Mouse (Mus musculus): ENCODE results near the gene Dnase2a. TPM values are rescaled to one million over a fixed set of nuclear protein-coding genes. Genes with fewer than 3 reads are reported as not detected.

Dnase2a gene
- polyA plus RNA-seq, 1 experiment from 2014 or later = 8.2 TPM

- H3K4me2 ChIP-seq (ENCODE audit: low read depth, severe bottlenecking) = no peak overlapping the region
- WGBS = 52% methylated on average over 3 of the region's 3 CpGs
Observed at GRCm38 (mm10) chr8:84966603-84967002, 58.2 kb downstream of the Dnase2a start.

GRCm38 (mm10) chr8:84967532-84968304, 59.4 kb downstream of the Dnase2a start:
- no peak overlapping the region for H3K27ac ChIP-seq (replicated peaks; ENCODE audit: low read depth, low read length)
- DNase-seq (ENCODE audit: low spot score) = no peak
- H3K9ac ChIP-seq (ENCODE audit: low read length) = peak overlapping the region; percentile 27; the same call in 1 of the 2 replicates
- H3K36me3 ChIP-seq (ENCODE audit: control insufficient read depth, insufficient read depth, low read length) = peaks cover 11% of the 10 kb centered on the region; the same call in 1 of the 2 replicates
- no peak overlapping the region for H3K4me2 ChIP-seq (ENCODE audit: low read depth, severe bottlenecking)
- no peak overlapping the region for H3K4me3 ChIP-seq (ENCODE audit: low read depth, low read length)
- ATAC-seq (ENCODE audit: insufficient number of reproducible peaks, low FRiP score, low TSS enrichment, low read depth) = no peak
- no peaks in the 10 kb centered on the region for H3K27me3 ChIP-seq (ENCODE audit: control insufficient read depth, insufficient read depth, low read length)
- WGBS = 88% methylated on average over 13 of the region's 13 CpGs
- peaks cover 27% of the 10 kb centered on the region for H3K4me1 ChIP-seq (ENCODE audit: control insufficient read depth, insufficient read depth, low read length)
- no peaks in the 10 kb centered on the region for H3K9me3 ChIP-seq (ENCODE audit: control insufficient read depth, low read length)

More at GRCm38 (mm10) chr8:84966603-84967002, 58.2 kb downstream of the Dnase2a start:
- Histone ChIP-seq H3K9me3 (ENCODE audit: control insufficient read depth, low read length) (no peaks in the 10 kb centered on the region), H3K36me3 (ENCODE audit: control insufficient read depth, insufficient read depth, low read length) (peaks cover 3% of the 10 kb centered on the region; the same call in 1 of the 2 replicates), H3K27ac (replicated peaks; ENCODE audit: low read depth, low read length) (no peak overlapping the region), H3K27me3 (ENCODE audit: control insufficient read depth, insufficient read depth, low read length) (no peaks in the 10 kb centered on the region), H3K4me3 (ENCODE audit: low read depth, low read length) (no peak overlapping the region), H3K4me1 (ENCODE audit: control insufficient read depth, insufficient read depth, low read length) (peaks cover 27% of the 10 kb centered on the region), H3K9ac (ENCODE audit: low read length) (no peak overlapping the region)
- no peak for ATAC-seq (ENCODE audit: insufficient number of reproducible peaks, low FRiP score, low TSS enrichment, low read depth)
- no peak for DNase-seq (ENCODE audit: low spot score)

GRCm38 (mm10) chr8:84968650-84969049, 60.3 kb downstream of the Dnase2a start:
- WGBS = 14% methylated on average over 2 of the region's 2 CpGs
- Histone ChIP-seq H3K9ac (ENCODE audit: low read length) (peak overlapping the region; percentile 89), H3K4me2 (ENCODE audit: low read depth, severe bottlenecking) (peak overlapping the region; percentile 80), H3K9me3 (ENCODE audit: control insufficient read depth, low read length) (no peaks in the 10 kb centered on the region), H3K27ac (replicated peaks; ENCODE audit: low read depth, low read length) (peak overlapping the region; percentile 78), H3K27me3 (ENCODE audit: control insufficient read depth, insufficient read depth, low read length) (no peaks in the 10 kb centered on the region), H3K4me3 (ENCODE audit: low read depth, low read length) (peak overlapping the region; percentile 61), H3K4me1 (ENCODE audit: control insufficient read depth, insufficient read depth, low read length) (peaks cover 27% of the 10 kb centered on the region), H3K36me3 (ENCODE audit: control insufficient read depth, insufficient read depth, low read length) (peaks cover 15% of the 10 kb centered on the region; the same call in 1 of the 2 replicates)
- ATAC-seq (ENCODE audit: insufficient number of reproducible peaks, low FRiP score, low TSS enrichment, low read depth) = no peak
- DNase-seq (ENCODE audit: low spot score) = no peak

- Histone ChIP-seq H3K4me2 (ENCODE audit: low read depth, severe bottlenecking) (peak within 1 kb of the TSS; percentile 80), H3K27me3 (ENCODE audit: control insufficient read depth, insufficient read depth, low read length) (no peaks in the 10 kb centered on the region), H3K36me3 (ENCODE audit: control insufficient read depth, insufficient read depth, low read length) (peaks cover 15% of the 10 kb centered on the region; the same call in 1 of the 2 replicates), H3K9ac (ENCODE audit: low read length) (peak within 1 kb of the TSS; percentile 89), H3K27ac (replicated peaks; ENCODE audit: low read depth, low read length) (peak within 1 kb of the TSS; percentile 78), H3K9me3 (ENCODE audit: control insufficient read depth, low read length) (no peaks in the 10 kb centered on the region), H3K4me1 (ENCODE audit: control insufficient read depth, insufficient read depth, low read length) (peaks cover 30% of the 10 kb centered on the region), H3K4me3 (ENCODE audit: low read depth, low read length) (peak within 1 kb of the TSS; percentile 61)
- under 1% methylated on average over 56 of the region's 56 CpGs for WGBS
- DNase-seq (ENCODE audit: low spot score) (peak; percentile 89), ATAC-seq (ENCODE audit: insufficient number of reproducible peaks, low FRiP score, low TSS enrichment, low read depth) (peak; percentile 64)
Observed at GRCm38 (mm10) chr8:84969241-84970134, 61.1 kb downstream of the Dnase2a start, which contains the start of the genes Gm49661, Prdx2 and Rnaseh2a. Gm49661 (minus strand) TSS chr8:84969433. Prdx2 (plus strand) TSS chr8:84969587. Rnaseh2a (minus strand) TSS chr8:84969767.

- 11% methylated on average over 21 of the region's 21 CpGs for WGBS
Observed at GRCm38 (mm10) chr8:84970135-84970790, 61.9 kb downstream of the Dnase2a start.

GRCm38 (mm10) chr8:84970913-84971312, 62.6 kb downstream of the Dnase2a start:
- Histone ChIP-seq H3K9me3 (ENCODE audit: control insufficient read depth, low read length) (no peaks in the 10 kb centered on the region), H3K9ac (ENCODE audit: low read length) (peak overlapping the region; percentile 89; the same call in 1 of the 2 replicates), H3K27ac (replicated peaks; ENCODE audit: low read depth, low read length) (no peak overlapping the region), H3K27me3 (ENCODE audit: control insufficient read depth, insufficient read depth, low read length) (no peaks in the 10 kb centered on the region), H3K36me3 (ENCODE audit: control insufficient read depth, insufficient read depth, low read length) (peaks cover 15% of the 10 kb centered on the region; the same call in 1 of the 2 replicates), H3K4me1 (ENCODE audit: control insufficient read depth, insufficient read depth, low read length) (peaks cover 26% of the 10 kb centered on the region), H3K4me3 (ENCODE audit: low read depth, low read length) (peak overlapping the region; percentile 61), H3K4me2 (ENCODE audit: low read depth, severe bottlenecking) (peak overlapping the region; percentile 80)
- ATAC-seq (ENCODE audit: insufficient number of reproducible peaks, low FRiP score, low TSS enrichment, low read depth) (no peak), DNase-seq (ENCODE audit: low spot score) (no peak)
- WGBS = 67% methylated on average over 5 of the region's 5 CpGs

More at GRCm38 (mm10) chr8:84970135-84970790, 61.9 kb downstream of the Dnase2a start:
- peak overlapping the region; percentile 80 for H3K4me2 ChIP-seq (ENCODE audit: low read depth, severe bottlenecking)
- ATAC-seq (ENCODE audit: insufficient number of reproducible peaks, low FRiP score, low TSS enrichment, low read depth) = no peak
- peaks cover 25% of the 10 kb centered on the region for H3K4me1 ChIP-seq (ENCODE audit: control insufficient read depth, insufficient read depth, low read length)
- H3K27me3 ChIP-seq (ENCODE audit: control insufficient read depth, insufficient read depth, low read length) = no peaks in the 10 kb centered on the region
- peaks cover 15% of the 10 kb centered on the region; the same call in 1 of the 2 replicates for H3K36me3 ChIP-seq (ENCODE audit: control insufficient read depth, insufficient read depth, low read length)
- peak; percentile 55 for DNase-seq (ENCODE audit: low spot score)
- H3K4me3 ChIP-seq (ENCODE audit: low read depth, low read length) = peak overlapping the region; percentile 61
- H3K9ac ChIP-seq (ENCODE audit: low read length) = peak overlapping the region; percentile 89
- peak overlapping the region; percentile 78 for H3K27ac ChIP-seq (replicated peaks; ENCODE audit: low read depth, low read length)
- no peaks in the 10 kb centered on the region for H3K9me3 ChIP-seq (ENCODE audit: control insufficient read depth, low read length)
